Mouse (Mus musculus) cerebellum, postnatal 10 days (tissue): Measurements from ENCODE around the gene Fgd3.

ENCODE experiments used
- DNase-seq, 2 experiments: peaks; one replicate each; pipeline ENCODE4 v3.0.0; 2021; ENCODE audit warnings: mixed read lengths in 2 of 2

Gene Fgd3

DNA sequence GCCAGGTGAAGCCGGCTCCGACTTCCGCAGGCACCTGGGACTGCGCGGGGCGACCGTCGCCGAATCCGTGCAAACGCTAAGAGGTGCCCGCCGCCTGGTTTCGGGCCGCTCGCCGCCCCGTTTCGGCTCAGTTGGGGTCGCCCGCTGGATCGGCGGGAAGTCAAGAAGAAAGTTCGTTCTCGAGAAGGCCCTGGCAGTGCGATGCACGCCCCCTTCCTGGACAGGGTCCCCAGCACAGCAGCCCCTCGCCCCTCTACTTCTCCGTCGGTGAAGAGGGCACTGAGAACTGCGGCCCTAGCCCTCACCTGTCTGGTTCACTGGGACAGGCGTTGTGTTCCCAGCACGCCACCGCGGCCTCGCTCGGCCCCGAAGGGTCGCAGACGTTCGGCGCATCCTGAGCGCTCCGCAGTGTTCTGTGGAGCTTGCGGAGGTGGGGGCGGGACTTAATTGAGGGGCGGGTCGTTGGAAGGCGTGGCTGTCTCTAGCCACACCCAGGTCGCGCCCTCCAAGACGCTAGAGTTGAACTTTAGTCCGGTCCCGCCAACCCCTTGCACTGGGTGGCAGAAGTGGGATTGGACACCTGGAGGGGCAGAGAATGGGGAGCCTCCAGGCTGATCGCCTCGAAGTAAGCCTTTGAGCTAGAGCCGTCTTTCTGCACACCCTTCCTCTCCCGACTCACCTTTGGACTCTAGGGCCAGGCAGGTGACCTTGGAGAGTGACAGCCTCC lies 72.2 kb downstream of the Fgd3 start:
- peak; percentile 21 to 26 for DNase-seq

DNA sequence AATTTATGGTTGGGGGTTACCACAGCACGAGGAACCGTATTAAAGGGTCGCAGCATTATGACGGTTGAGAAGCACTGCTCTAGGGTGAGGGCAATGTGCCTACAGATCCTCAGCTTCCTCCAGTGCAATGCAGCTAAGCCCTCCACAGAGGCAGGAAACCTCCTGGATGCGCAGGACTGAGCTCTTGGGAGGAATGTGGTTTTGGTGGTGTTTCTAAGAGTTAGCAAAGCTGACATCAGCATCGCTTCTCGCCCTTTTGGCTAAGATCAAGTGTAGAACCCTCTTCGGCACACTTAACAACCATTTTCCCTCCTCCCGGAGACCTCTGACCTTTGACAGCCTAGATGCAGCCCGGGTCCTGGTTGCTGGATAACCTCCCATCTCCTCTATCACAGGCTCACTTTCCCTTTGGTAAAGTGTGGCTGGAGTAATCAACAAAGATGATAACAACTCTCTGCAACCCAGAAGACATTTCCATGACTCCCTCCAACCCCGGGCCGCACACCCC lies 72.8 kb downstream of the Fgd3 start:
- no peak for DNase-seq

DNA sequence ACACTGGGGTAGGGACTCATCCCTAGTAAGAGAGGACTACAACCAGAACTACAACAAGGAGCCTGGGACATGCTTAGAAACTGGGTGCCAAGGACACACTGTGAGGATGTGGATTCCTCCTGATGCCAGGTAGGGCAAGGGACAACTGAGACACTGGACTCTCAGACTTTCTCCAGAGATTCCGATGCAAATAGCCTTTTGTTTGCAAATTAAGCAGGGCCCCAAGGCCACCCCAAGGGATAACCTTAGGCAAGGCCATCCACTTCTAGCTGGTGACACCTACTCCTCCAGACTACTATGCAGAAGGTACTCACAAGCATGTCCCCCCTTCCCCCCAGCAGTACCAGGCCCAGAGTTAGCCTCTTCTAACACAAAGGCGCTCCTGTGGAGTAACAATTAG lies 73.5 kb downstream of the Fgd3 start:
- no peak for DNase-seq

DNA sequence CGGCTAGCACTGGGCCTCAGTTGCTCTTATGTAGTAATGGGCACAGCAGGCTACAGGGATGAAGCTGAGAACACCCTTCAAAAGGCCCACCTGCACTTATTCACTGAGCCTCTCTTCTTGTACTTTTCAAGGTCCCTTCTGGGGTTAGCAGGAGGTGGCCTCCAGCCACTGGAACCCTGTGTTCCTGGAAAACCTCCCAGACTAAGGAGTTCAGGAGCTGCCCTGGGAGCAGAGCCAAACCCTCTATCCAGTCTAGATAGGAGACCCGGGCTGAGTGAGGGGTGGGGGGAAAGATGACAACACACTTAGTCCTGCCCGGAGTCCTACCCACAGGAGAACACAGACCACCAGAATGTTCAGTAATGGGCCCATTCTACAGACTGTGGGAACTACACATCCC lies 74.1 kb downstream of the Fgd3 start:
- peak; percentile 19 to 29 for DNase-seq

DNA sequence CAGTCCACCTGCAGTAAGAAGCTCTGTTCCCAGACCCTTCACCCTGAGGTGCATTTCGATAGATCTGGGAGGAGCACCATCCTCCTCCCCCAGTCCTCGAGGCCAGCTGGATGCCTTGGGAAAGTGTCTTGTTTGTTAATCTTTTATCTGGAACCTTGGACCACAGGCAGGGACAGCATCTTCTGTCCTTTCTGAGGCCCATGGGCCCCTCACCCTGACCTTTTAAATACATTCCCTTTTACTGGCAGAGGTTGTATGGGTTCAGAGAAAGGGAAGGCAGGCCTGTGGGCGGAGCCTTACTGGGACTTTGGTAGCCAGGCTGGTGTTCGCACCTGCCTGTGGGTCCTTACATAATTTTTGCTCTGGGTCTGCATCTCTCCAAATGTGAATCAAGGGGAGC lies 74.9 kb downstream of the Fgd3 start:
- DNase-seq: no peak

DNA sequence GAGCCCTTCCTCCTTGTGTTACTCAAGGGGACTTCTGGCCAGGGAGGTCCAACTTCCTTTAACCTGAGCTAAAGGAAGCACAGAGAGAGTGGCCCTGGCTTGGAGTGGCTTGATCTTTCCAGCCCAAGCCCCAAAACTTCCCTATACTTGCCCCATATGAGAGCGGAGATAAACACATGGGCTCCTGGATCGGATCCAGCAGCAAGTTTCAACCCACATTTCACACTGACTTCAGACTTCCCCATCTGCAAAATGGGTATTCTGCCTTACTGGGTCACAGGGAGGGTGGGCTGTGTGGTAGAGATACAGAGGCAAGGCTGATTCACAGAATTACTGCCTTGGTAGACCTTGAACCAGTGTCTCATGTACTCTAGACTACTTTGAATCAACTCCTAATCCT lies 76.6 kb downstream of the Fgd3 start:
- no peak for DNase-seq

DNA sequence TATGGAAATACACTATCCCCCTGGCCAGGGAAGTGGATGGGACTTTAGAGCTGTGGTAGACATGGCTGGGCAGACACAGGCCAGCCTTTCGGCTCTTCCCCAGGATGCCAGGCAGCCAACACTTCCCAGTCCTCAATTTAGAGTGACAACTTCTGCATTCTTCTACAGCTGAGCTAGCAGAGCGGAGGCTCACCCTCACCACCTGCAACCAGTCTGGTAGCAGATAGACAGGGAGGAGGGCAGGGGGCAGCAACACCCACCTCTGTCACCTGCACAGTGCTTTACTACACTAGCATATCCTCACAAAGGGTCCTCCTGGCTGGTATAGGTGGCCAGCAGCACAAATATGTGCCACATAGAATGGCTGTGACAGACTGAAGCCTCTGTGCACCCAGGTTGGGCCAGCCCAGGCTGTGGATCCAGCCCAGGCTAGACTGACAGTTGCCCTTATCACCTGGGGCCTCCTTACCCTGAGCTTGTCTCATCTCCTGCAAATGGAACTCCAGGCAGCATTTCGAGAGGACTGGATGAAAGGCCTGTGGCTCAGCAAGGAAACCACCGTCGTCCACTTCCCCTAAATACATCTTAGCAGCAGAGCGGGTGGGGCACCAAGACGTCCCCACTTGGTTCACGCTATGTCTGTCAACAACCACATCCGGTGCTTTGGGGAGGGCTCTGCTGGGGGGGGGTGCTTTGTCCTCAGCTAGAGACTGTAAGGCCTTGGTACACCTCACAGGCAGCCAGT lies 77.6 kb downstream of the Fgd3 start:
- no peak for DNase-seq

DNA sequence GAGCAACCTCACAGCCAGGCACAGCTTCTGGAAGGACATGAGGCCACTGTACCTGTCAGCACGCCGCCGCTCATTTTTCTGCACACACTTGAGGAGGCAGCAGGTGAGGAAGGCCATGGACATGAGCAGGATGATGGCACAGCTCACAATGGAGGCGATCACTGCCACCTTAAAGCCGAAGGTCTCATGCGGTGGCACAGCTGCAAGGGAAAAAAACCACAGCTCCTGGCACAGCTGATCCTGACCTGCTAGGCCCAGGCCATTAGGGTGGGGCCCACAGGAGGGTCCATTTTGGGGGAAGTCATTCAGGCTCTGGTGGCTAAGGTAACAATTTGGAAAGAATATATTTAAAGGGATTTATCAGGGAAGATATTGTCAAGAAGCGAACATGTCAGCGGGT lies 81.4 kb downstream of the Fgd3 start:
- DNase-seq: no peak

DNA sequence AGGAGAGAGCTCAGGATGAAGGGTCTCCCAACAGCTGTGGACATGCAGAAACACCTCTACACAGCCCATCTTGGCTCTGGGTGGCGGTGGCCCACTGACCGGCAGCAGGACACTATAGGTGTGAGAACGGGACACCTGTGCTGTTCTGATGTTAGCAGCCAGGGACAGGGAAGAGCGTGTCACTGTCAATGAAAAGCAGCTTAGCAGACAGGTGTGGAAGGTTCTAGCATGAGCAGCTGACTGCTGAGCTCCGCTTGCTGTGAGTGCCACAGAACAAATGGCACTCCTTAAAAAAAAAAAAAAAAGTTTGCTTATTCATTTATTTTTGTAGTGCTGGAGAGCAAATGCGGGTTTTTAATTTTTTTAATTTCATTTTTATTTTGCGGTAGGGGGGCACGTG lies 82.5 kb downstream of the Fgd3 start:
- no peak for DNase-seq

DNA sequence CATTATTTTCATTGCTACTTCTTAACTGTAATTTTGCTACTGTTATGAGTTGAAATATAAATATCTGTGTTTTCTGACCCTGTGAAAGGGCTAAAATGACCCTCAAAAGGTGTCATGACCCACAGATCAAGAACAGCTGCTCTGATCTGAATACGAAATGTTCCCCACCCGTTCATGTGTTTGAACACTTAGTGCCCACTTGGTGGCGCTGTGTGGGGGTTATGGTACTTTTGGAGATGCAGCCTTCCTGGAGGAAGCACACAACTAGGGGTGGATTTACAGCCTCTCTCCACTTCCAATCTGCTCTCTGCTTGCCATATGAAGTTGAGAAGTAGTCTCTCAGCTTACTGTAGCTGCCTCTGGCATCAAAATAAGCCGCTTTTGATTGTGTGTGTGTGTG lies 85.4 kb downstream of the Fgd3 start:
- DNase-seq: no peak

DNA sequence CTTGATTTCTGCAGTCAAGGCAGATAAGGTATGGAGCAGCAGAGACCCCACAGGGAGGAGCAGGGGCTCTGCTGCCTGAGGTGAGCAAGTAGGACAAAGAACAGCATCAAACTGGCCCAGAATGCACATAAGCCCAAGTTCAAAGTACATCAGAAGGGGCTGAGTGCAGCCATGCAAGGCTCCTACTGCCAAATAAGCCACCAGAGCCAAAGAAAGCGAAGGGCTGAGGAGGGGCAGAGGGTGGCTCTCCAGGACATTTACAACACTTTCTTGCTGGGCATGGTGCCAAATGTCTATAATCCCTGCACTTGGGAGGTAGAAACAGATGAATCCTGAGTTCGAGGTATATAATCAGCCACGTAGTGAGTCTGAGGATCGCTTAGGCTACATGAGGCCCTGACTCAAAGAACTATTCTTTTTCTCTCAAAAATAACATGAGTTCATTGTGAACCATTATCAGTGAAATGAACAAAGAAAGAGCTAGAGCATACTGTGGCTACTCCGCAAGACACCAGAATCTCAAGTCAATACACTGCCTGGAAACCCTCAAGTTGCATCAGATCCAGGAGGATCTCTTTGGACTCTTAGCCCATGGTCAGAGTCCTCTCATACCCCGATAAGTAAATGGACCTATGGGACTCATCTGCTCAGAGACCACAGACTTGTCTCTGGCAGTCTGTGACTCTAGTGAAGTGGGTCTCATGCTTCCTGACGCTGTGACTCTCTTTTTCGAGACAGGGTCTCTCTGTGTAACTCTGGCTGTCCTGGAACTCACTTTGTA lies 86.1 kb downstream of the Fgd3 start:
- peak; percentile 22 to 26 for DNase-seq

DNA sequence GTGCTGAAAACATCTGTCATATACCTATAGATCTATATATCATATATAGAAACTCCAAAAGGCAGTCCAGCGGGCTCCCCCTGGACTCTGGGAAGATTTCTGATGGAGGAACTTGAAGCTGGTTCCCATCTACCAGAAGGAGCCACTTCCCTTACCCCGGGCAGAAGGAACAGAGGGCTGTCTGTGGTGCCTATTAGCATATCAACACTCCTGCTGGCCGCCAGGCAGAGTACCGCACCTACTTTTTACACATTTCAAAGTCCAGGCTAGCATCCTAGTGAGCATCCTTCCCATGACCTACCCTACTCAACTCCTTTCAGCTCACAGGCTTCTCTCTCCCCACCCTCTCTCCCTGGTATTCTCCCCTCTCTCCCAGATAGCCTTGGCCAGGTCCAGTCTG lies 94.5 kb downstream of the Fgd3 start:
- DNase-seq: no peak

DNA sequence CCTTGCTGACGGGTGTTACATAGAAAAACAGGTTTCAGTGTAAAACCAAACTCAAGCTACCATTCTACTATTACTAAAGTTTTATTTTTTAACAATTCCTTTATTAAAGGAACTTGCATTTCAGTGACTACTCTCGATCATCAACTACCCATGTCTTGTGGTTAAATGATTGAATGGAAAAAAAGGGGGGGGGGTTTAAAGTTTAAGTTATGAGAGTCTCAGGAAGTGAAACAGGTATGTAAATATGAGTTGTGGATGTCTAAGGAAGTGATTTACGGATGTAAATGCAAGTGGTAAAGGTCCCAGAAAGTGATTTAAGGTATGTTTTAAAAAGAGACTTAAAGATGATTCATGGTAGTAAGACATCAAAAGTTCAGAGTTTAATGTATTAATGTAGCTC lies 95.0 kb downstream of the Fgd3 start:
- no peak for DNase-seq

DNA sequence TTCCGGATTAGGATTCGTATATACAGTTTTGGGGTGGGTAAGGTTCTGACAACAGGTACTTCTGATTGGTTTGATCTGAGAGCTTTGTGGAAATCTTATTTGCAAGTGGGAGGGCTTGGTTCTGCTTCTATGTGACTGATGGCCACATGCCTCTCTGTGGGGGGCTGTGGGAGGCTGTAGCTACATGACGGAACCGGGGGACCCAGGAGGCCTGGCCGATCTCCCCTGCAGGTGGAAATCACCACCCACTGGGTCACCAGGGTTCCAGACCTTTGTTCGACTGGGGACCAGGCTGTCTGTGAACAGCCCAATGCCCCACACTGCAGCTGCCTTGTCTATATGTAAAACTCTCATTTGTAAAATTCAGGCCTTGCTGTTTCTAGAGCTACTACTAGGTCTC lies 95.4 kb downstream of the Fgd3 start:
- no peak for DNase-seq

DNA sequence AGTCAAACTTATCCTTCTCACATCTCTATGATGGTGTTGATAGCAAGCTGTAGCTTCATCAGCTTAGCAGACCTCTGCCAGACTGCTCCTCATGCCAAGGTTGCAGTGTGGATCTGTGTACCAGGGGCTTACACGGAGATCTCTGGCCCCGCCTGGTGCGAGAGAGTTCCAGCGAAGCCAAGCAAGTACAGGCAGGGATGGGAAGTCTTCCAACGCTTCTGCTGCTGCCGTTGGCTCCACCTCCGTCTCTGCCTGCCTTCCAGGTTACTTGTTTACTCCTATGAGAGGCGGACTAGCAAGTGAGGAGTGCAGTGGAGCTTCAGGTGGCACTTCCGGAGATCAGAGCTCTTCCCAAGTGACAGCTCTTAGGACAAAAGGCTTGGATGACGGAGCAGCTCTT lies 95.8 kb downstream of the Fgd3 start:
- peak; percentile 65 to 67 for DNase-seq

DNA sequence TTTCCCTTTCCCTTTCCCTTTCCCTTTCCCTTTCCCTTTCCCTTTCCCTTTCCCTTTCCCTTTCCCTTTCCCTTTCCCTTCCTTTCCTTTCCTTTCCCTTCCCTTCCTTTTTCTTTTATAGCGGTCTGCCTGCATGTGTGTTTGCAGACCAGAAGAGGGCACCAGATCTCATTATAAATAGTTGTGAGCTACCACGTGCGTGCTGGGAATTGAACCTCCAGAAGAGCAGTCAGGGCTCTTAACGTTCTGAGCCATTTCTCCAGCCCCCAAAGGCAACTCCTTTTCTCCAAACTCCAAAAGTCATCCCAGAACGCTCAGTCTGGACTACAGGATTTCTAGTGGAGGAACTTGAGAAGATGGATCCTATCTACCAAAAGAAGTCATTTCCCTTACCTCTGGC lies 99.2 kb downstream of the Fgd3 start:
- DNase-seq: no peak

DNA sequence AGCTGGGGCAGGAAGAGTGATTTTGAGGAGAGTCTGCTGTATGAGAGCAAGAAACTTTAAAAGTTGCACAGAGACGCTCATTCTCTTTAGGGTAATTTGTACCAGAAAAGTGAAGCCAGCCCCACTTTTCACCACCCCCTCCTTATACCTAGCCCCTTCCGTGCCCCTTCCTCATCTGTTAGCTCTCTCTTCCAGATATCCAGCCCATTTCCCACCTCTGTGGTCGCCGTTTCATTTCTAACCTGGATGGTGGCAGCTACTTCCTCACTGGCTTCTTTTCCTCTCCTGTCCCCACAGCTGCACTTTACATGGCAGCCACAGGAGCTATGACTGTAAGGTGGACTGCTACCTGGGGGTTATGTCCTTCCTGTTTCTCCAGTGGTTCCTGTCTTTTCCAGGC lies 100.7 kb downstream of the Fgd3 start:
- no peak for DNase-seq

DNA sequence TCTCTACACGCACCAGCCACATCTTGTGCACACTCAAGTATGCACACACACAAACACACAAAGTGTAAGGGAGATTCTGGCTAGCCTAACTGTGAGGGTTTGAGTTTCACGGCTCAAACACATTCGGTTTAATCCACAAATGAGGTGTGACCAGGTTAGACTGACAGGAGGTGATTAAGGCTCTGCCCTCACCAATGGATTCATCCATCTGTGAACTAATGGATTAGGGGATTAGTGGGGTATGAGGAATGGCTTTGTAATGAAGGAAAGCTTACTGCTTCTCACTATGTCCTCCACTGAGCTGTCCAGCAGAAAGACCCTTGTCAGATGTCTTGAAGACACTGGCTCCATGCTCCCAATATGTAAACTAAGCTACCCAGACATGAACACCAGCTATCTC lies 101.5 kb downstream of the Fgd3 start:
- no peak for DNase-seq

DNA sequence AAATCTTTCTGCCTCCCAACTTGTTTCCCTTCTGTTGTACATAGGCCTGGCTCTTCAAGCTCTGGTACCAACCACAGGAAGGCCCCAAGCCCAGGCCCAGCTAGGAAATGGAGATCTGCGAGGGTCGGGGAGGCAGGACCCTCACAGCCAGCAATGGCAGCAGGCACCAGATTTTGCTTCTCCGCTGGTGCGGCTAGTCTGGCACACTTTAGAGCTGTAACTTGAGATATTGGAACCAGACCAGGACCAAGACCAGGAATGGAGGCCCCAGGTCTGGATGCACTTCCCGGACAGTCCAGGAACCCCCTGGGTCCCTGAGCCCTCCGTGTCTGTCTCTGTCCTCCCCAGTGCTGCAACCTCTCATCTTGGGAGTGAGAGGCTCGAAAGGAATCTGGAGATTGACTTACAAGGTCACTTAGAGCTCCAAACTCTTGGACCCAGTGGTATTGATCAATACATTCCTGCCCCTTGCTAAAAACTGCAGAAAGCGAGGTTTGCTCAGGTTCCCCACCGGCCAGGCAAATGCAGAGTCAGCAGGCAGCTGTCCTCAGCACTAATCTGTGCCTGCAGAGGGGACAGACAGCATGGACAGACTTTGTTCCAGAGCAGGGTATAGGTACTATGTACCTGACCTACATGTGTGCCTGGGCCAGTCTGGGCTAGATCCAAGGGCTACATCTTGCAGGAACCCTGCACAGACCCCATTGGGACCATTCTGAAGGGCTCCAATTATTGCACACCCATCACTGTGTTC lies 103.1 kb downstream of the Fgd3 start:
- no peak for DNase-seq

DNA sequence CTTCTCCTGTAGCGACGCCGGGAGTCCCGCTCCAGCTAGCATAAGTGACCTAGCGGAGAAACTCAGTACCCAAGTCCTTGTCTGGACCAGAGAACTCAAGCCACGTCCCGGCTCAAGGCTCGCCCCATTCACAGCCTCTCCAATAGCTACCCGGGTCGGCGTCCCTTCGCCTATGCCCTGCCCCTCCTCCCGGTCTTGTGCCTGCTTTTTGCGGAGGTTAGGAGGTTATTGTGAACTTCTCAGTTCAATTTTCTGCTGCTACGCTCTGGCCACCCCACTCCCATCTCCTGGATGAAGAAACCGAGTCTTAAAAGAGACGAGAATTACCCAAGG lies 103.9 kb downstream of the Fgd3 start:
- no peak for DNase-seq

DNA sequence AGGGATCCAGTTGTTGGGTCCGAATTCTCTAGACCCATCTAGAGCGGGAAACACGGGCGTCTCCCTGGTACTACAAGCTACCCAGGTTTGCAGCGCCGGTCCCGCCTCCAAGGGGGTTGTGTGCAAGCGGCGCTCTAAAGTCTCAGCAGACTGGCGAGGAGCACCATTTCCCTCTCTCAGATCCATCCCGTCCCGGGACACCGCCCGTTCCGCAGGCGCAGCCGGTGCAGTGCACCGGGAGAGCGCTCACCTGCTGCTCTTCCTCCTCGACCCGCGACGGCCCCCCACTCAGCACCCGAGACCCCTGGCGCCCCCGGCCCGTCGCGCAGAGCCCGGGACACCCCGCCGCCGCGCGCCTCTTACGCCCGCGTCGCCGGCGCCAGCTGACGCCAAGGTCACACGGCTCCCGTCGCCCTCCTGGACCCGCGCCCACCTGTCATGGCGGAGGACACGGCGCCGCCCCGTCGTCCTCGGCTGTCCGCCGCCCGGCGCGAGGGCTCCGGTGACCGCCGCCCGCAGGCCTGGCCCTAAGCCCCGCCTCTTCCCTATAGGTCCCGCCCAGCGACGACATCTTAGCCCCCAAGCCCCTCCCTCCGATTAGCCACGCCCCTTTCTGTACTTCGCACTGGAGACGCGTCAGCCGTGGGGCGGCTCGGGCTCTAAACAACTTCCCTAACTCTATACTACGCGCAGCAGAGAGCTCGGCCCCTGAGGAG lies 104.4 kb downstream of the Fgd3 start, which contains the start of gene Card19:
Card19 (minus strand) TSS at position 534 of the 716 bp plus-strand sequence.
- peak; percentile 93 to 95 for DNase-seq

DNA sequence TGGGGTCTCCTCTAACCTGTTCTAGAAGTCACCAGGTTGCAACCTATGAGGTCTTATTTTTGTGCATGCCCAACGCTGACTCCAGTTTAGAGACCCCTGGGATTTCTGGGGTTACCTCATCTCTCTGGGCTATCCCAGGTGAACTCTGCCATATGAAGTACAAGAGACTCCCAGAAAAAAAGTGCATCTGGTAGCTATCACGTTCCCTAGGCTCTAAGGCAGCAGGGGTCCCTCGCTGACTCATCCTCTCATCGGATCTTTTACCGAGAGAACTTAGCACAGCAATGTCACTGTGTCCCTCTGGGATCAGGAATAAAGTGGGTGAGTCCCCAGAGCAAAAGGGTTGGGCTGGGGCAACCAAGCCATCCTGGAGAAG lies 105.0 kb downstream of the Fgd3 start:
- peak; percentile 37 to 50 for DNase-seq
